Mouse (Mus musculus) heart, postnatal 0 days (tissue): Measurements from ENCODE around the gene Stil.

Source experiments
- CTCF ChIP-seq: IDR thresholded peaks from 2 replicates; pipeline ENCODE4 v1.5.1; 2016; ENCODE audit warnings: antibody characterized with exemption, control low read depth, low read depth
- EP300 ChIP-seq: IDR thresholded peaks from 2 replicates; pipeline ENCODE4 v1.6.1; 2016; ENCODE audit warnings: antibody characterized with exemption, low read depth

- TF ChIP-seq EP300: no peak
- no peak; the same call in 1 of the 2 replicates for TF ChIP-seq CTCF
These were observed 71.7 kb downstream of the Stil start for GRCm38 (mm10) chr4:115071668-115072067.
